In genomic region chr10:75291338-75291737, GRCm38 (mm10) we compare ENCODE assay signal across 16 mouse cellular contexts.
"Had no signal": no experiment of that assay in that cellular context is flagged by ENCODE, and none has a peak within 500 bp of the region (broad histone marks: within the 10 kb centered on the region; RNA-seq: fewer than 3 reads in every experiment).

No protein-coding gene starts in this region.

- ATAC-seq: intestine, embryonic 16.5 days; midbrain, embryonic 15.5 days had no signal

- H3K27me3 ChIP-seq: limb, embryonic 13.5 days; lung, embryonic 15.5 days; midbrain, embryonic 12.5 days; midbrain, embryonic 15.5 days; neural tube, embryonic 13.5 days had no signal

- H3K4me1 ChIP-seq: lung, embryonic 15.5 days; midbrain, embryonic 12.5 days; midbrain, embryonic 15.5 days; neural tube, embryonic 13.5 days had no signal

- H3K4me3 ChIP-seq: limb, embryonic 10.5 days; limb, embryonic 13.5 days; lung, embryonic 15.5 days; midbrain, embryonic 12.5 days; midbrain, embryonic 15.5 days; neural tube, embryonic 13.5 days had no signal

- H3K9me3 ChIP-seq: limb, embryonic 10.5 days; limb, embryonic 13.5 days; lung, embryonic 15.5 days; midbrain, embryonic 12.5 days; midbrain, embryonic 15.5 days; neural tube, embryonic 13.5 days had no signal

- H3K27ac ChIP-seq: limb, embryonic 10.5 days; limb, embryonic 13.5 days; lung, embryonic 15.5 days; midbrain, embryonic 12.5 days; midbrain, embryonic 15.5 days; neural tube, embryonic 13.5 days had no signal

- DNase-seq: kidney, adult 18-20 months; kidney, adult 9 months; kidney, postnatal 14 days; kidney, postnatal 4 days; lung, adult 18-20 months; lung, postnatal 10 days; lung, postnatal 36 days; thymus, adult 18-20 months; thymus, postnatal 36 days had no signal

- H3K4me2 ChIP-seq: limb, embryonic 13.5 days; lung, embryonic 15.5 days; midbrain, embryonic 12.5 days; midbrain, embryonic 15.5 days; neural tube, embryonic 13.5 days had no signal

- H3K9ac ChIP-seq: limb, embryonic 13.5 days; lung, embryonic 15.5 days; midbrain, embryonic 12.5 days; midbrain, embryonic 15.5 days; neural tube, embryonic 13.5 days had no signal
